Mouse (Mus musculus): Measurements from ENCODE around the gene Kcnb1. TPM values are rescaled to one million over a fixed set of nuclear protein-coding genes. Genes with fewer than 3 reads are reported as not detected.

The Kcnb1 gene
- total RNA-seq, 2 experiments from 2014 or later = 17.6 to 46.0 TPM

- DNase-seq (ENCODE audit: low spot score in 2 of 2) = no peak
Observed at GRCm38 (mm10) chr2:167167515-167168212, 22.3 kb downstream of the Kcnb1 start.

DNA sequence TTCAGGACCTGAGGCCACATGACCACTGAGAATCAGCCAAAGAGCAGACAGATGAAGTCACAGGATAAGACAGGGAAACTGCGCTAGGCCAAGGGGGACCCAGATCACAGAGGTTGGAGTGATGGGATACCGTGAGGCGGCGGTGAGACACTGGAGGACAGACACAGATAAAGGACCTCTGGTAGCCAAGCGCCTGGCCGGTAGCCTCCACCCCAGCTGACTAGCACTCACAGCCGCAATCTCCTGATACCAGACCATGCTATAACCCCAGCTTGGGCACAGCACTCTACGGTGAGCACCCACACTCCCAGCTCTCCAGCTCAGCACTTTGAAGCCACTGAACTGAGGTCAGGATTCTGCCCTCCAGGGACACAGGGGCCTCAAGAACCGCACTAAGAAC lies 26.4 kb downstream of the Kcnb1 start:
- DNase-seq (ENCODE audit: low spot score in 2 of 2) = no peak

GRCm38 (mm10) chr2:167163134-167163533 lies 26.8 kb downstream of the Kcnb1 start:
- DNase-seq (ENCODE audit: low spot score in 2 of 2) = no peak

GRCm38 (mm10) chr2:167162516-167163021 lies 27.4 kb downstream of the Kcnb1 start:
- DNase-seq (ENCODE audit: low spot score in 2 of 2) = no peak

- no peak for DNase-seq (ENCODE audit: low spot score in 2 of 2)
Observed at GRCm38 (mm10) chr2:167159721-167160120, 30.2 kb downstream of the Kcnb1 start.

- no peak for DNase-seq (ENCODE audit: low spot score in 2 of 2)
Observed at GRCm38 (mm10) chr2:167158780-167159179, 31.2 kb downstream of the Kcnb1 start.

DNA sequence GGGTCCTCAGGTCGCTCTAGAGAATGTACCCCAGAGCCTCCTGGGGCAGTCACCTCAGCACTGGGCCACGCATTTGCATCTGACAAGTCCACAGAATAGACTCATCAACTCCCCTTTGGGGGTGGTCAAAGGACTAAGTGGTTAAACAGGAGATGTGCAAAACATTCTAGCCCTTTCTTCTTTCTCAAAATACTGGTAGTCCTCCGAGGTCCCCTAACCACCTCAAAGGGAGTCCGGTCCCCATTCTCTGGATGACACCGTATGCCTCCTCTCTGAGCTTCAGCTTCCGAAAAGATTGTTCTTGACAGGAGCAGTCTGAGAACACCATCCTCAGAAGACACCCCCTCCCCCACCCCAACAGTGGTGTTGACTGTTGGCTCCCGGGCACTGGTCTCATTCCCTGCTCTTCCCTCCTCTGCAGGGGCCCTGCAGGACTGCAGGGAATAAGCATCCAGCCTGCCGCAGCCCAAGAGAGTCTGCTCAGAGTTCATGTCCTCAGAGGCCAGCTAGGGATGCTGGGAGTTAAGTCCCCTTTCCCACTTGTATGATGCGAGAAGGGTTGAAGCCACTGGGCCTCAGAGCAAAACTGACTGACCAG lies 33.7 kb downstream of the Kcnb1 start:
- no peak for DNase-seq (ENCODE audit: low spot score in 2 of 2)

DNA sequence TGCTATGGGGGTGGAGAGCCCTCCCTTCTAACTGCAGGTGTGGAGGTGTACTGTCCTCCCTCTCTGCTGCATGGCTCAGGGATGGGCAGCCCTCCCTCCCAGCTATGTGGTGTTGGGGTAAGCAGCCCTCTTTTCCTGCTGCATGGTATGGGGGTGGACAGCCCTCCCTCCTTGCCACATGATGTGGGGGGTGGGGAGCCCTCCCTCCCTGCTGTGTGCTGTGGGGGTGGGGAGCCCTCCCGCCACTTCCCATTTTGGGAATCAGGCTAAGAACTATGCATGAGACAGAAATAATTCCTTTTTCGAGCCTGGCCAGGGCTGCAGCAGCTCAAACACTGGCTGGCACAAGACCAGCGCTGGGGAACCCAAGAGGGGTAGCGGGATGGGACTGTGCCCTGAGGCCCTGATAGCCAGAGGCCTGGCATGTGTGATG lies 34.4 kb downstream of the Kcnb1 start:
- DNase-seq (ENCODE audit: low spot score in 2 of 2) = no peak

DNA sequence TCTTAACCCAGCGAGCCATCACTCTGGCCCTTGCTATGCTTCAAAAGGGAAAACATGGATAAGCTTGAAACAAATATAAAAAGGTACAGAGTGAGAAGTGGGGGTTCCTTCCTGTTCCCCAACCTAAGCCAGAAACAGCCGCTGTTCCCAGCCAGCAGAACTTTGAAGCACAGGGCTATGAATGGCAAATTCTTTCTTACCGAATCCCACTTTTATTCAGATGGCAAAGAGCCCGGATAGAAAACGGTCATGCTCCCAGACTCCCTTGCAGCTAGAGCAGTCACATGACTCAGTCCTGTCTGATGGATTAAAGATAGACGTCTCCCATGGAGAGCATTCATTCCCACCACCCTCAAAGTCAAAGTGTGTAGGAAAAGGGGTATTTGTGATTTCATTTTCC lies 39.1 kb downstream of the Kcnb1 start:
- DNase-seq (ENCODE audit: low spot score in 2 of 2) = no peak

DNA sequence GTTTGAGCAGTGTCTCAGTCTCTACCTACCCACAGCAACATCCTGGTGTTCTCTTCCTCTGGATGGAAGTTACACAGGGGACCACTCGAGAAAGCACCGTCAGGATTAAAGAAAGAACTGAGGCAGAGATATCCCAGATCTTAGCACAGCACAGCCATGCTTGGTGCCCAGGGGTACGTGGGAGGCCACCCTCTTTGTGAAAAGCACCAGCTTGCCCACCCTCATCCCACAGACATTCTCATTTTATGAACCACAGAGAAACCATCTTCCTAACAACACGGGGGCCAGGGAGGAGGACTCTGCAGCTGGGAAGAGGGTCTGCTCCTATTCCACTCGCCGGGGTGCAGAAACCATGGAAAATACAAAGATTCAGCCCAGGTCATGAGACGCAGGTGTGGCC lies 39.8 kb downstream of the Kcnb1 start:
- no peak for DNase-seq (ENCODE audit: low spot score in 2 of 2)

- DNase-seq (ENCODE audit: low spot score in 2 of 2) = no peak
Observed at GRCm38 (mm10) chr2:167149035-167149434, 40.9 kb downstream of the Kcnb1 start.

DNA sequence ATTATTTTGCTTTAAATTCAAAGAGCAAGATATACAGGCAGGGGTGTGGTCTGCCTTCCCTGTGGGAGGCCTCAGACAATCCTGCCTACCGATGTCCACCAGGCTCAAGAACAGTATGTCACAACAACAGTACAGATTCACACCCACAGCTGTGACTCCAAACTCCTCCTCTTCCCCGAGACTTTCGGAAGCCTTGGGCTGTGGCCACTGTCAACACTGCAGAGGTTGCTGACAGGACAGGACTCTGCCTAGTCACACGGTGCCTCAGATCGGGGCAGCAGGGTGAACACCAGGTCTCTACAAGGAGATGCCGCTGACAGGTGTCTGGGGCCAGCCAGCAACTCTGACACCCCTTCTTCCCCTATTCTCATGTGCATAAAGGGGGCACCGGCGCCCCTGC lies 42.2 kb downstream of the Kcnb1 start:
- DNase-seq (ENCODE audit: low spot score in 2 of 2) = no peak

GRCm38 (mm10) chr2:167145904-167146303 lies 44.1 kb downstream of the Kcnb1 start:
- no peak for DNase-seq (ENCODE audit: low spot score in 2 of 2)

- DNase-seq (ENCODE audit: low spot score in 2 of 2) = no peak
Observed at GRCm38 (mm10) chr2:167144439-167145307, 45.3 kb downstream of the Kcnb1 start.

DNA sequence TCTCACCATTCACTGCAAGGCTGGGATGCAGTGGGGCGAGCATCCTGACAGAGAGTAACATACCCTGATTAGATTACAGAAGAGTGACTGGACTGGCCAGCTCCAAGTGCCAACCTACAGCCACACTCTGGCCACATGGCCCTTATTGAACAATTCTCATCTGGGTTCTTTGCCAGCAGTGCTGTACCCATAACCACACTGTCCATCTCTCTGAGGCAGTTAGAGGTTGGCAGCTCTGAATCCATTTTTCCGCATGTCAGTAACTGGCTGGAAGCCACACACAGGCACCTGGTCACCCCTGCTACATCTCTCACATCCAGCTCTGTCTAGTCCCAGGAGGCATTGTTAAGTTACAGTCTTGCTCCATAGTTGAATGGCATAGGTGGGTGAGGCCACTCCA lies 46.0 kb downstream of the Kcnb1 start:
- no peak for DNase-seq (ENCODE audit: low spot score in 2 of 2)

DNA sequence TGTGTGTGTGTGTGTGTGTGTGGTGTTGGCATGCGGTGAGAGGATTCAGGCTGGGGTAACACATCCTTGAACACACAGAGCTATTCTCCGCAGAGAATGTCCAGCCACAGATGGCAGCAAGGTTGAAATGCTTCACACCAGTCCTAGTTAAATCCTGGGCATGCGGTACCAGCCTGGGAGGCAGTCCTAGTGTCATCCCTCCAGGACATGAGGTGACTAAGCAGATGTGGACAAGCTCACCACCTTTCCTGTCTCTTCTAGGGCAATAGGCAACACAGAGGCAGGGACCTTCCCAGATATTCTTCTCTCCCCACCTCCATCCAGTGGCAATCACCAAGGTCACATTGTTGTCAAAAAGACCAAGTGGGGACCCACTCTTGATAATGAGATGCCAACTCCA lies 47.7 kb downstream of the Kcnb1 start:
- DNase-seq (ENCODE audit: low spot score in 2 of 2) = no peak

DNA sequence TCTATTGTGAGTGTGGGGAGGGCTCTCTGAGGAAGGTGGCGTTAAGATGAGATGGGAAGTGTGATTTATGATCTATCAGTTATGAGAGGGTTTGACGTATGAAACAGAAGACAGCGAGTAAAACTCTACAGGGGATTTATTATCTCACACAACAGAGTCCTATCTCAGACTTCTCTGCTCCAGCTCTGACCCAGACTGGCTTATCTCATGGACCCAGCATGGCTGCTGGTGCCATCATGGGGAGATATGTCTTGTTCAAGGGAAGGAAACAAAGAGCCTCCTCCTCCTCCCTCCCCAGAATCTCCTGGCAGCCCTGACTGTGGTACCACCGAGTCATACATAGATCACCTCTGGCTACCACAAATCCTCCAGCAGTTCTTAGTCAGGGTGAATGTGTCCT lies 48.1 kb downstream of the Kcnb1 start:
- no peak for DNase-seq (ENCODE audit: low spot score in 2 of 2)

- DNase-seq (ENCODE audit: low spot score in 2 of 2) = no peak
Observed at GRCm38 (mm10) chr2:167139801-167140269, 50.1 kb downstream of the Kcnb1 start.

DNA sequence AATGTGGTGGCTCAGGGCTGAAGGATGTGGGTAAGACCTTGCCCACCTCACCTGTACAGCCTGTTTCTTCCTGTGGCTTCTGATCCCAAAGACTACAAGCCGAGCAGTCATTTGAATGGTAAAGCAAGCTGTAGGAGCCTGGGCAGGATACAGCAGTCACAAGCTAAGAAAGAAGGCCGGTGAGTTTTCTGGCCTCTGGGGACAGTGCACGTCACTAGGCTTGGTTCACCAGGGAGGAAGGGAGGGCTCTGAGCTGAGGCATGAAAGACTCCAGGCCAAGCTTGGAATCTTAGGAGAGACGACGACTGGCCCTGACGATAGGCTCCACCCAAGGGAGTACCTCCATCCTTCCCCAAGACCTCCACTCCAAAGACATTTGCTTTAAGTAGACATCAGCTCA lies 51.3 kb downstream of the Kcnb1 start:
- no peak for DNase-seq (ENCODE audit: low spot score in 2 of 2)

DNA sequence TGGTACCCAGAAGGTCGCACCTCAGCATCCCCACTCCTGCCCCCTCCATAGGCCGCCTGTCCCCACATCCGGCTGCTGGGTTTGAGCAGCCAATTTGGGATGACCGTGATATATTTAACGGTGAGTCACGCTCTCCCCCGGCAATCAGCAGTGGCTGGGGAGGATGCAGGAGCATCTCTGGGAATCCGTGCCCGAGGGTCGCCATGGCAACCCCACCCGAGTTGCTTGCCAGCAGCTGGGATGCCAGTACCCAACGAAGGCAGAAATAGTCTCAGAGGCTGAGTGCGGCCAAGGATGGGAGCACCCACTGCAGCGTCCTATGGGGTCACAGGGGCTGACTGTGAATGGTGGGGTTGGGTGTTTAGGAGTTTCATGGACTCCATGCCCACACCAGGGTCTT lies 53.0 kb downstream of the Kcnb1 start:
- no peak for DNase-seq (ENCODE audit: low spot score in 2 of 2)

GRCm38 (mm10) chr2:167132041-167132440 lies 57.9 kb downstream of the Kcnb1 start:
- no peak for DNase-seq (ENCODE audit: low spot score in 2 of 2)

Measured in adrenal gland, adult 18-20 months (tissue).